Mouse (Mus musculus) neural tube, embryonic 11.5 days (tissue): ENCODE data around the gene Aqp3. TPM values are rescaled to one million over a fixed set of nuclear protein-coding genes. Genes with fewer than 3 reads are reported as not detected.

Source experiments
- ATAC-seq: fragments of 200-750 bp; cut with Nextera tagmentation; 2 replicates; pipeline ENCODE4 v1.8.0; 2017; ENCODE audit warnings: moderate number of reproducible peaks, mild to moderate bottlenecking, moderate TSS enrichment, moderate library complexity; ENCODE audit not compliant: insufficient read depth, low FRiP score, low TSS enrichment
- DNase-seq: peaks from one replicate; pipeline ENCODE4 v3.0.0-alpha.2; 2015; ENCODE audit warnings: low spot score
- H3K27ac ChIP-seq: fragments of 300-500 bp; sonication (generic); 2 replicates; pipeline ENCODE4 v1.5.1; 2014; ENCODE audit warnings: low read depth, mild to moderate bottlenecking, low read length
- H3K27me3 ChIP-seq: fragments of 300-500 bp; sonication (generic); 2 replicates; pipeline ENCODE4 v1.6.1; 2014; ENCODE audit warnings: mild to moderate bottlenecking, low read length, mixed read lengths; ENCODE audit not compliant: control insufficient read depth, insufficient read depth
- H3K36me3 ChIP-seq: fragments of 300-500 bp; sonication (generic); 2 replicates; pipeline ENCODE4 v1.6.1; 2014; ENCODE audit warnings: mild to moderate bottlenecking, low read length, moderate library complexity, mixed read lengths; ENCODE audit not compliant: control insufficient read depth, insufficient read depth
- H3K4me1 ChIP-seq: fragments of 300-500 bp; sonication (generic); 2 replicates; pipeline ENCODE4 v1.6.1; 2014; ENCODE audit warnings: low read length, mixed read lengths; ENCODE audit not compliant: control insufficient read depth, insufficient read depth
- H3K4me2 ChIP-seq: fragments of 300-500 bp; sonication (generic); 2 replicates; pipeline ENCODE4 v1.6.1; 2014; ENCODE audit warnings: low read depth, mild to moderate bottlenecking, moderate library complexity
- H3K4me3 ChIP-seq: fragments of 300-500 bp; sonication (generic); 2 replicates; pipeline ENCODE4 v1.5.1; 2014; ENCODE audit warnings: low read depth, low read length
- H3K9ac ChIP-seq: fragments of 300-500 bp; sonication (generic); 2 replicates; pipeline ENCODE4 v1.6.1; 2014; ENCODE audit warnings: mild to moderate bottlenecking, low read length
- H3K9me3 ChIP-seq: fragments of 300-500 bp; sonication (generic); 2 replicates; pipeline ENCODE4 v1.6.1; 2016; ENCODE audit warnings: low read length; ENCODE audit not compliant: control insufficient read depth
- WGBS: fragments of 180-500 bp; shearing (Covaris S2); extraction: QIAGEN DNeasy Blood & Tissue Kit; methylation state at CpG from one replicate; pipeline ENCODE4 v1.1.7; 2014; 5-methylcytosine and 5-hydroxymethylcytosine counted together
- polyA plus RNA-seq: library from polyadenylated mRNA; unstranded; fragments of >200 nt; fragmentation: Nextera tagmentation; extraction: Ambion mirVana; gene quantifications from 2 replicates; pipeline ENCODE4 v1.2.1, GENCODE M21; 2014

Aqp3 gene
- polyA plus RNA-seq, 1 experiment from 2014 or later = 0.60 TPM

- H3K4me3 ChIP-seq = no peak overlapping the region
- H3K27me3 ChIP-seq = peaks cover 20% of the 10 kb centered on the region
- H3K9ac ChIP-seq = no peak overlapping the region
- ATAC-seq (no peak), DNase-seq (no peak)
- H3K9me3 ChIP-seq = no peaks in the 10 kb centered on the region
- whole genome bisulfite sequencing = 71% methylated on average over 8 of the region's 8 CpGs
- H3K4me2 ChIP-seq = no peak overlapping the region
- H3K4me1 ChIP-seq = peaks cover 6% of the 10 kb centered on the region
- H3K27ac ChIP-seq = no peak overlapping the region
- H3K36me3 ChIP-seq = no peaks in the 10 kb centered on the region
These were observed 1.8 kb downstream of the Aqp3 start for GRCm38 (mm10) chr4:41096169-41096568.

- Histone ChIP-seq H3K4me1 (peaks cover 6% of the 10 kb centered on the region), H3K9me3 (no peaks in the 10 kb centered on the region), H3K4me3 (no peak overlapping the region), H3K36me3 (no peaks in the 10 kb centered on the region), H3K27ac (no peak overlapping the region), H3K4me2 (no peak overlapping the region), H3K9ac (no peak overlapping the region), H3K27me3 (peaks cover 20% of the 10 kb centered on the region)
- ATAC-seq = no peak
- no peak for DNase-seq
- WGBS = 87% methylated on average over 9 of the region's 9 CpGs
These were observed 3.6 kb downstream of the Aqp3 start for GRCm38 (mm10) chr4:41094361-41094760.

- Histone ChIP-seq H3K9ac (no peak overlapping the region), H3K36me3 (no peaks in the 10 kb centered on the region)
- WGBS = 60% methylated on average over 1 of the region's 1 CpGs
These were observed 5.0 kb downstream of the Aqp3 start for GRCm38 (mm10) chr4:41092958-41093357.

DNA sequence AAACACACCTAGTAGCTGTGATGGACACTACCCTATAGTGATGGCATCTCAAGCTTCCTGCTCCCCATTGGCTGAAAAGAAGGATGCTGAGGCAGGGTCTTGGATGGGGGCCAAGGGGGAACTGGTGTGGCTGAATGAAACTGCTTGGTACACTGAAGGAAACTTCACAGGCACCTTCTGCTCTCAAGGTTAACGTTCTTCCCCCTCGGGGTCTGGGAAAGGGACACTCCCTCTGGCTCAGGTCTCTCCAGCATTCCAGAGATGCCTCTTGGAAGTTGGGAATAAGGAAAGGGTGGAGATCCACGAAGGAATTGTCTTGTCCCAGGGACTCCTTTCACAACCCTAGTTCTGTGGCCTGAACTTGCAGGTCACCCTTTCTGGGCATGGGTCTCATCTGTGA lies 6.6 kb downstream of the Aqp3 start:
- H3K9ac ChIP-seq = no peak overlapping the region
- no peak overlapping the region for H3K27ac ChIP-seq
- no peaks in the 10 kb centered on the region for H3K9me3 ChIP-seq
- no peak overlapping the region for H3K4me2 ChIP-seq
- H3K27me3 ChIP-seq = no peaks in the 10 kb centered on the region
- H3K36me3 ChIP-seq = no peaks in the 10 kb centered on the region
- H3K4me3 ChIP-seq = no peak overlapping the region
- no peaks in the 10 kb centered on the region for H3K4me1 ChIP-seq
- 56% methylated on average over 3 of the region's 3 CpGs for WGBS
- ATAC-seq (no peak), DNase-seq (no peak)

More at GRCm38 (mm10) chr4:41092958-41093357, 5.0 kb downstream of the Aqp3 start:
- ATAC-seq = no peak
- Histone ChIP-seq H3K4me2 (no peak overlapping the region), H3K9me3 (no peaks in the 10 kb centered on the region), H3K4me3 (no peak overlapping the region), H3K27me3 (peaks cover 11% of the 10 kb centered on the region), H3K4me1 (peaks cover 2% of the 10 kb centered on the region; the same call in 1 of the 2 replicates), H3K27ac (no peak overlapping the region)
- no peak for DNase-seq

DNA sequence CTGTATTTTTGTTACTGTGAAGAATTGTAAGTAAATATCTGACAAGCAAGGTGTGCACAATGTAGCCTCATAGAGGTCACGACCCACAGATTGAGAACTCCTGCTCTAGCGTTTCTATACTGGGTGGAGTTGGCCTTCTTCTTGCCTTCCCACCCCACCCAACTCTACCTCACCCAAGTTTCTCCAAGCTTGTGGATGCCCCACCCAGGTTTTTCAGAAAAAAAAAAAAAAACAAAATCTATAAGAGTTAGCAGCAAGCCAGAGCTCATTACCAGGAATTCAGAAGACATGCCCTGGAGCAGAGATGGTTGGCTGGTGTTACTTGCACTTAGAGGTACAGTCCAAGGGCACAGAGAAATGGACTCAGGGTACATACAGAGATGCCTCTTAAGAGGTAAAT lies 8.3 kb downstream of the Aqp3 start:
- no peak for DNase-seq
- 89% methylated on average over 2 of the region's 2 CpGs for WGBS
- no peaks in the 10 kb centered on the region for H3K36me3 ChIP-seq
- no peak overlapping the region for H3K27ac ChIP-seq
- H3K4me1 ChIP-seq = no peaks in the 10 kb centered on the region
- no peaks in the 10 kb centered on the region for H3K27me3 ChIP-seq
- H3K9ac ChIP-seq = no peak overlapping the region
- H3K4me2 ChIP-seq = no peak overlapping the region
- no peaks in the 10 kb centered on the region for H3K9me3 ChIP-seq
- no peak overlapping the region for H3K4me3 ChIP-seq
- ATAC-seq = no peak

DNA sequence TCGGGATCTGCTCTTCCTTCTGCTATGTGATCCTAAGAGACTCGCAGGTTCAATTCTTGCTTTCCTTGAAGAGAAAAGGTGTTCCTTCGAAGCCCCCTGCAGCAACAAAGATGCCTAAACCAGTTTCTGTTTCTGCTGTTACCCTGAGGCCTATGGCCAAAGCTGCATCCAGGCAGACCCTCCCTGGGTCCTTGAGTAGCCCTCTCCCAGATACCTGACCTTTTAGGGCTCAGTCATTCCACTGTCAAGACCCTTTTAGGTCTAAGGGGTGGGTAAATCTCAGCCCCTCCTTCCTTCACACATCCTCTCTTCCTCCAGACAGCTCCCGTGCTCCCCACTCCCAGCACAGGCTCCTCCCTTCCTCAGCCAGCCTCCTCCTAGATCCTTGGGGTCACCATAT lies 8.8 kb downstream of the Aqp3 start:
- no peaks in the 10 kb centered on the region for H3K27me3 ChIP-seq
- H3K27ac ChIP-seq = no peak overlapping the region
- H3K36me3 ChIP-seq = no peaks in the 10 kb centered on the region
- H3K4me1 ChIP-seq = no peaks in the 10 kb centered on the region
- H3K4me3 ChIP-seq = no peak overlapping the region
- no peaks in the 10 kb centered on the region for H3K9me3 ChIP-seq
- DNase-seq = no peak
- no peak overlapping the region for H3K4me2 ChIP-seq
- no peak overlapping the region for H3K9ac ChIP-seq
- 86% methylated on average over 4 of the region's 4 CpGs for WGBS
- ATAC-seq = no peak

DNA sequence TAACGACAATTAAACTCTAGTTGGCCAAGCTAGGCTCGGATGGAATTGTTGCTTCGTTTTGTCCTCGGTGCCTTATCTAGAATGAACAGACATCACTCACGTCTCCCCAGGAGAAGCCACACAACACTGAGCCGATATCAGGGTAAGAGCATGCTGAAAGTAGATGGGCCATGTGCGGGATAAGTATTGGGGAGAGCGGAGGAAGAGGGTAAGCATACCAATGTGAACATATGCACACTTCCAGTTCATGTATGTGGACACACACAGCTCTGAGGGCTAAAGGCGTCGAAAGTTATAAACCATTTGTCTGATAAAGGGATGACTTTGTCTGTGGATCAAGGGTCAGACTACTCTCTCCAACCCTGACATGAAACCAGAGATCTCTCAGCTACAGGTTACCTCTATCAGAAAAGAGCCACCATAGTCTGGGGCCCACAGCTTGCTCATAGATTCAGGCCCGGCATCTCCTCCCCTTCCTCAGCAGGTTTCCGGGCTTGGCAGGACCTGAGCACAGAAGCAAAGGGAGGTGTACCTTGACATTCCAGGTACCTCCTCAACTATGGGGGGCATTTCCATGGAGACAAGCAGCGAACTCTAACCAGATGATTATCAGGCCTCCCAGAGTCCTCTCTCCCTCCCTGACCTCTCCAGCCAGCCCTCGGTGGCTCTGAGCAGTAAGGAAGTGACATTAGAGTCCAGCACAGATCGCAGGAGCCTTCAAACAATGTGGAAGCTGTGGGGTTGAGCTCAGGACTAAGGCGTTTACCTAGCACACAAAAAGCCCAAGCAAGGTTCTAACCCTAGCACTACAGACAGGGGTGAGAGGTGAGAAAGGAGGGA lies 10.3 kb downstream of the Aqp3 start:
- no peaks in the 10 kb centered on the region for H3K9me3 ChIP-seq
- no peak overlapping the region for H3K4me2 ChIP-seq
- no peak for DNase-seq
- H3K36me3 ChIP-seq = no peaks in the 10 kb centered on the region
- H3K4me1 ChIP-seq = no peaks in the 10 kb centered on the region
- H3K4me3 ChIP-seq = no peak overlapping the region
- ATAC-seq = no peak
- no peak overlapping the region for H3K27ac ChIP-seq
- no peak overlapping the region for H3K9ac ChIP-seq
- no peaks in the 10 kb centered on the region for H3K27me3 ChIP-seq
- WGBS = 86% methylated on average over 16 of the region's 16 CpGs

DNA sequence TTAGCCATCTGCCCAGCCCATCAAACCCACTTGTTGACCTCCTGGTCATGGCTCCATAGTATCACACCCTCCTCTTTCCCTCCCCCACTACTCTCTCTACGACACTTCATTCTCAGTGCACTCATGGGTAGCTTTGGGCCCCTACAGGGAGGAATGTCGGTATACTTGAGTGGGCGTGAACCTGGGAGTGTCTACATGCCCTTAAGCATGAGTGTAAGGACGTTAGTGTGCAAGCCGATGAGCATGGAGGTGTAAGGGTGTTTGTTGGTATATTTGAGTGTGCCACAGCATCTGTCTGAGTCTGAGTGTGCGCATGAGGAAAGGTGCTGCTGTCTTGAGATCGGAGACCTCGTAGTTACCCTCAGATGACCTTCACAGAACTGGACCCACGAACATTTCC lies 11.0 kb downstream of the Aqp3 start:
- H3K4me2 ChIP-seq = no peak overlapping the region
- H3K4me3 ChIP-seq = no peak overlapping the region
- DNase-seq (no peak), ATAC-seq (no peak)
- H3K36me3 ChIP-seq = no peaks in the 10 kb centered on the region
- no peak overlapping the region for H3K27ac ChIP-seq
- H3K27me3 ChIP-seq = no peaks in the 10 kb centered on the region
- H3K9me3 ChIP-seq = no peaks in the 10 kb centered on the region
- no peaks in the 10 kb centered on the region for H3K4me1 ChIP-seq
- 77% methylated on average over 9 of the region's 9 CpGs for WGBS
- H3K9ac ChIP-seq = no peak overlapping the region

GRCm38 (mm10) chr4:41084819-41085218 lies 13.2 kb downstream of the Aqp3 start:
- WGBS = 85% methylated on average over 4 of the region's 4 CpGs
- no peak overlapping the region for H3K4me2 ChIP-seq
- H3K9ac ChIP-seq = no peak overlapping the region
- no peak overlapping the region for H3K4me3 ChIP-seq
- H3K4me1 ChIP-seq = no peaks in the 10 kb centered on the region
- H3K27me3 ChIP-seq = no peaks in the 10 kb centered on the region
- H3K9me3 ChIP-seq = no peaks in the 10 kb centered on the region
- ATAC-seq = no peak
- H3K36me3 ChIP-seq = no peaks in the 10 kb centered on the region
- no peak overlapping the region for H3K27ac ChIP-seq
- no peak for DNase-seq
